Mouse (Mus musculus) adrenal gland, adult 18-20 months (tissue): ENCODE data around the gene Mien1. TPM values are rescaled to one million over a fixed set of nuclear protein-coding genes. Genes with fewer than 3 reads are reported as not detected.

Experiments used
- DNase-seq, 2 experiments: peaks; one replicate each; pipeline ENCODE4 v3.0.0; 2021 to 2022; ENCODE audit warnings: low spot score in 2 of 2
- total RNA-seq, 2 experiments: library from RNA; stranded (reverse); gene quantifications; 1 replicate in 1 of 2; 2 replicates in 1 of 2; pipeline ENCODE4 v1.2.3; 2021

Gene Mien1
- total RNA-seq, 2 experiments from 2014 or later, result 89.5 to 94.5 TPM

- no peak for DNase-seq
Observed at GRCm38 (mm10) chr11:98461109-98461720, 22.4 kb upstream of the Mien1 start.

- no peak for DNase-seq
Observed at GRCm38 (mm10) chr11:98459860-98460259, 21.1 kb upstream of the Mien1 start.

GRCm38 (mm10) chr11:98459071-98459741, 20.4 kb upstream of the Mien1 start:
- no peak for DNase-seq

- DNase-seq, result no peak
Observed at GRCm38 (mm10) chr11:98458121-98458990, 19.6 kb upstream of the Mien1 start.

GRCm38 (mm10) chr11:98457367-98458120, 18.8 kb upstream of the Mien1 start:
- DNase-seq, result peak; percentile 81 to 89

GRCm38 (mm10) chr11:98456945-98457344, 18.2 kb upstream of the Mien1 start:
- DNase-seq, result no peak

GRCm38 (mm10) chr11:98456545-98456944, 17.8 kb upstream of the Mien1 start:
- DNase-seq, result no peak

- no peak for DNase-seq
Observed at GRCm38 (mm10) chr11:98455484-98455883, 16.7 kb upstream of the Mien1 start.

GRCm38 (mm10) chr11:98449921-98450771, 11.4 kb upstream of the Mien1 start:
- no peak for DNase-seq

GRCm38 (mm10) chr11:98449419-98449818, 10.6 kb upstream of the Mien1 start:
- no peak for DNase-seq

GRCm38 (mm10) chr11:98448191-98448790, 9.5 kb upstream of the Mien1 start:
- DNase-seq, result no peak

- no peak for DNase-seq
Observed at GRCm38 (mm10) chr11:98447475-98447834, 8.7 kb upstream of the Mien1 start.

GRCm38 (mm10) chr11:98446562-98447474, 8.0 kb upstream of the Mien1 start:
- no peak for DNase-seq

- no peak for DNase-seq
Observed at GRCm38 (mm10) chr11:98446213-98446561, 7.4 kb upstream of the Mien1 start, which contains the start of gene Grb7. Grb7 (plus strand) TSS chr11:98446394.

GRCm38 (mm10) chr11:98445679-98446078, 6.9 kb upstream of the Mien1 start:
- DNase-seq, result no peak

- DNase-seq, result no peak
Observed at GRCm38 (mm10) chr11:98445238-98445637, 6.4 kb upstream of the Mien1 start.

GRCm38 (mm10) chr11:98443688-98444087, 4.9 kb upstream of the Mien1 start:
- no peak for DNase-seq

GRCm38 (mm10) chr11:98437441-98437840, 1.4 kb downstream of the Mien1 start:
- no peak for DNase-seq

GRCm38 (mm10) chr11:98435723-98436122, 3.1 kb downstream of the Mien1 start:
- no peak for DNase-seq
